Mouse (Mus musculus) gonadal fat pad, adult 2 months (tissue): ENCODE measurements around the gene Rnf169. TPM values are rescaled to one million over a fixed set of nuclear protein-coding genes. Genes with fewer than 3 reads are reported as not detected.
"Not testable (repeated sequence)": the region's sequence is repeated elsewhere in the genome, so short reads cannot be mapped to it uniquely, and the experiment has no call there.

Experiments
- DNase-seq: peaks from one replicate; pipeline ENCODE4 v3.0.0-alpha.2; 2012; ENCODE audit warnings: low read depth
- polyA plus RNA-seq: library from polyadenylated mRNA; depleted of rRNA; stranded (reverse); fragments of >200 nt; gene quantifications from 2 replicates; pipeline ENCODE4 v1.2.3, GENCODE M21; 2012

The Rnf169 gene
- polyA plus RNA-seq, 1 experiment, result 3.6 TPM

DNA sequence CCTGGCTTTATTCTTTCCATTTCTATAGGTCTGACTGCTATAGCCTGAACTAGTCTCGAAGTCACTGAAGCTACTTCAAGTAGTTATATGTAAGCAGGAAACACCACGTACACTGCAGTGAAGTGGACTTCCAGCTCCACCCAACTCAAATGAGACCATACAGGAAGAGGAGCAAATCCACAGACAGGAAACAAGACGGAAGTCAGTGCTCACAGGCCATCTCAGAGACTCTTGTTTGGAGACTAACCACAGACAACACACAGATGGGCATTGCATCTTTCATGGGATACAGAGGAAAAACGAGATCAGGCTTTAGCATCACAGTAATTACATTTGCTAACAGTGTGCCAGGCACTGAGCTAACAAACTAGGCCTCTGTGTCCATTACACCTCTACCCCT is 33.9 kb downstream of the Rnf169 start:
- DNase-seq, result no peak

- DNase-seq, result no peak
Measured at GRCm38 (mm10) chr7:99945939-99946338, 34.3 kb downstream of the Rnf169 start.

- not testable (repeated sequence) for DNase-seq
Measured at GRCm38 (mm10) chr7:99945012-99945411, 35.2 kb downstream of the Rnf169 start.

GRCm38 (mm10) chr7:99944520-99944919 is 35.7 kb downstream of the Rnf169 start:
- DNase-seq, result no peak

DNA sequence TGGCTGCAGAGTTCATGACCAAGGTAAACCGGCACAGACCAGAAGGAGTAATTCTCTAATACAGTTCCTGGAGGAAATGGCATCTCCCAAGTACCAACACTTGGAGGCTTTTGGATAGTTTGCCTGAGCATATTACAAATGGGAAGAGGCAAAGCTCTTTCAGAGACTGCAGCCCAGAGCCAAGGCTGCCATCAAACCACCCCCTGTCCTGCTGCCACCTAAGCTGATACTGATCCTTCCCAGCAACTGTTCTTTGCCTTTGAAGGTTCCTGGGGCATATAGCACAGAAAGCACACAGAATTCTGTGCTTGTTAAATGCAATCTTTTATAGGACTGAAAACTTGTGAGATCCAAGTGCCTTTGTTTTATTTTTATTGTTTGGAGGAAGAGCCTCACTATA is 39.6 kb downstream of the Rnf169 start:
- no peak for DNase-seq

DNA sequence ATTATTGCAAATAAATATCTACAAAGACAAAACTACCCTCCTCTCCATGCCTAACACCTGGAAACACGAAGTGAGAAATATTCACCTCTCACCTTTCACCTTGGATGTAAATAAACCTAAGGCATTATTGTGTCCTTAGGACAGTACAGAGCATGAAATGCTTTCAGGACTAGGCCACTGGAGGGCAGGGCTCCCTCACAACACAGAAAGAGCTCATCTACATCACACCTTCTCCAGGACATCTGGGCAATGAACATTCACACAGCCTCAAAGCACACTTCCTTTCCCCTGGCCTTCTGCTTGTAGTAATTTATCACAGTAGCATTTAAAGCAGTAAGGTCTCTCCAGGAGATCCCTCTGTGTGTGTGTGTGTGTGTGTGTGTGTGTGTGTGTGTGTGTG is 44.5 kb downstream of the Rnf169 start:
- no peak for DNase-seq

- DNase-seq, result no peak
Measured at GRCm38 (mm10) chr7:99926916-99927714, 53.1 kb downstream of the Rnf169 start.

DNA sequence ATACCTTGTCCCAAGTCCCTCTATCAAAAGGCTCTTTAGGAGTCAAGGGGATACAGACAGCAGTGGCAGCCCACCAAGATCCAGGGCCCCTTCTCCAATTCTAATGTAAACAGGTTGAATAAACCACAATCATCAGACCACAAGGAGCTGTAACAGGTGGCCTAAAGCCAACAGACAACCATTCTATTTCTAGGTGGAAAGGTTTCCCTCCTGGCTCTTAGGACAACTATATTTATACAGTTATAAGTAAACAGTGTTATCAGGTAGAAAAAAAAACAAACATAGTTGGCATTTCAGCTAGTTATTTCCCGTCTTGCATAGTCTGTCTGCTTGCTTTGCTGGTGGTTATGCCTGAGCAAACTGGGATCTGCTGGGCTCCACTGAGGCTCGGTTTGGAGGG is 59.8 kb downstream of the Rnf169 start:
- no peak for DNase-seq

DNA sequence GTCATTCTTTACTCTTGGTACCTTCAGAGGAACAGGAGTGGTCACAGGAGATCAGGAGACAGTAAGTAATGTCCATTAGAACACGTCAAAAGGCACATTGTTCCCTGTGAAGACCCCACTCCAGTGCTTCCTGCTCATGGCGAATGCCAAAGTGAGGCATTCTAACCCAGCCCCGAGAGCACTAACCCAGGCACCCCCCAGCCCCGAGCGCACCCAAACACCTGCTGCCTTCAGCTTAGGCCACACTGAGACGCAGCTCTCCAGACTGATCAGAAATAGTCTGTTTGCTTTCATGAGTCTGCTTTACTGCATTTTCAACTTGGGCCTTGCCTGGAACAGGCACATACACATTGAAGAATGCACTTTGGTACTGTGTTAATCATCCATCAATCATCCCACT is 60.3 kb downstream of the Rnf169 start:
- no peak for DNase-seq

DNA sequence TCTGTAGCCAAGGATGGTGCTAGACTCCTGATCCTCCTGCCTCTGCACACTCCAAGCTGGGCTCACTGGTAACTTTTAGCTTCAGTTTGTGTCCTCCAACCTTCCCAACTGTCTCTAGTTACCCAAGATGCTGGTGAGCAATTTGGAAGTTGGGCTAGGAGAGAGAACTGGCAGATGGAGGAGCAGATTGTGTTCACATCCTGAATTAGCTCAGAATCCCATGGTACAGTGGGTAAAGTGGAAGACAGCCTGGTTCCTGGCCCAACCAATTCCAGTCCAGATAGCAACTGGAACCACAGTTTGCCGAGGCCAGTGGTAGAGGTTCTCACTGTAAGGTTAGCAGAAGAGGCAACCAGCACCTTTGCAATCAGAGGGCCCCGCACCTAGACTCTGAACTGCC is 61.1 kb downstream of the Rnf169 start:
- DNase-seq, result no peak

DNA sequence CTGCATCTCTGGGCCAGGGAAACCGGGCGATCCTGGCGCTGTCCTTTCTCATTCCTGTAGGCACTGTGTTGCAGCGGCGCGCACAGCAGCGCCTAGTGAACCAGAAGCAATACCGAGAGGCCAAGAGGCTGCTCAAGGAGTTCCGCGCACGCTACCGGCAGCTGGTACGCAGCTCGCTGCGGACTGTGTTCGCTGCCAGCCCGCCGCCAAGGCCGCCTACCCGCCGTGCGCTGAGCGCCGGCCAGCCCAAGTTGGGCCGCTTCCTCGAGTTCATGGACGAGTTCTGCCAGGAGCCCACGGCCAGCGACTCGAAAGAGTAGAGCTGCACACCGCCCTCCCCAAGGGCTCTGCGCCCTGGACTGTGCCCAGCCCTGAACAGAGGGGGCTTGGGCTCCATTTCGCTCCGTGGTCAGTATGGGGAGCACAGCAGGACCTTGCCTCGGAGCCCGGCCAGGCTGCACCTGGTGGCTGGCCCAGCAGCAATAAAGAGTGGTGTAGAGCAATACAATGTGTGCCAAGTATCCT is 62.9 kb downstream of the Rnf169 start:
- DNase-seq, result no peak

- DNase-seq, result no peak
Measured at GRCm38 (mm10) chr7:99916741-99917319, 63.4 kb downstream of the Rnf169 start.

GRCm38 (mm10) chr7:99915511-99915910 is 64.7 kb downstream of the Rnf169 start:
- DNase-seq, result no peak

GRCm38 (mm10) chr7:99914316-99914715 is 65.9 kb downstream of the Rnf169 start:
- DNase-seq, result no peak

DNA sequence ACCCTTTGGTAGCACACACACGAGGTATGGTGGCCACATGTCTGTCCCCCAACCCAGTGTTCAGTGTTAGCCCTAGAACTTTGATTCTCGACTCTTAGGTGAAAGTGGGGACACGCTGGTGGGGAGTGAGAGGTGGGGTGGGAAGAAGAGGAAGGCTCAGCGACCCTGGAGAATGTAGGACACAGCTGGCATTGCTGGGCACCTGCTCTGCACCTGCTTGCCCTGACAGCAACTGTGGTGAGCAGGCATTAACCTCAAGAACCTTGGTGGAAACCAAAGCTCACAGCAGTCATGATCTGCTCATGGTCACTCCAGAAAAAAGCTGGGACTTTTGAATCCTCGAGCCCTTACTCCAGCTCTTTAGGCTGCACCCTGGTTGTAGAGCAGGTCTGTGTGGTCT is 69.2 kb downstream of the Rnf169 start:
- no peak for DNase-seq

- DNase-seq, result no peak
Measured at GRCm38 (mm10) chr7:99907463-99907862, 72.8 kb downstream of the Rnf169 start.

- no peak for DNase-seq
Measured at GRCm38 (mm10) chr7:99906346-99906745, 73.9 kb downstream of the Rnf169 start.

GRCm38 (mm10) chr7:99904421-99905005 is 75.7 kb downstream of the Rnf169 start:
- DNase-seq, result peak; percentile 98

- peak; percentile 60 for DNase-seq
Measured at GRCm38 (mm10) chr7:99902918-99903665, 77.2 kb downstream of the Rnf169 start.

- DNase-seq, result no peak
Measured at GRCm38 (mm10) chr7:99902208-99902607, 78.0 kb downstream of the Rnf169 start.

DNA sequence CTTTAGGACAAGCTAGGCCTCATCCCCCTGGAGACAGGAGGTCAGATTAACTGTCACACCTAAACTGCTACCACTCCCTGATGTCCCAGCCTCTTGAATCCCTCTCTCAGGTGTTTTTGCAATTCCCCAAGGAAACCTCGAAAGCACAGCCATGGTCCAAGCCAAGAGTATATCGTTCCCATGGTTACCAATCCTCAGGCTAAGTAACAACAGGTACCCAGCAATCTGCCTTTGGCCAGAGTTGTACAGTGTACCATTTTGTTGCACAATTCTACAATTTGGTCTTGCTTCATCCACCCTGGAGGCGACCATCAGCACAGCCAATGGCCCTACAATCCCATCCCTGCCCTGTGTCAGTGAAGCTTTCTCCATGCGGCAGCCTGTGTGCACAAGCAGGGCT is 83.3 kb downstream of the Rnf169 start:
- DNase-seq, result peak; percentile 54

GRCm38 (mm10) chr7:99894478-99894877 is 85.8 kb downstream of the Rnf169 start:
- DNase-seq, result no peak
